Mouse (Mus musculus): ENCODE results near the gene Ubr3. TPM values are rescaled to one million over a fixed set of nuclear protein-coding genes. Genes with fewer than 3 reads are reported as not detected.
A peak's percentile ranks its signal among the peaks of the same experiment; 100 is the strongest.
"Not testable (repeated sequence)": the region's sequence is repeated elsewhere in the genome, so short reads cannot be mapped to it uniquely, and the experiment has no call there.

The Ubr3 gene
- total RNA-seq, 2 experiments from 2014 or later, result 151 to 165 TPM

GRCm38 (mm10) chr2:69907394-69907793 is 10.3 kb downstream of the Ubr3 start:
- DNase-seq, result not testable (repeated sequence)

GRCm38 (mm10) chr2:69912801-69913200 is 15.8 kb downstream of the Ubr3 start:
- DNase-seq, result no peak

GRCm38 (mm10) chr2:69917301-69917700 is 20.3 kb downstream of the Ubr3 start:
- no peak for DNase-seq

GRCm38 (mm10) chr2:69924943-69925342 is 27.9 kb downstream of the Ubr3 start:
- DNase-seq, result no peak

- DNase-seq, result no peak
These were observed 39.3 kb downstream of the Ubr3 start for GRCm38 (mm10) chr2:69936331-69936730.

GRCm38 (mm10) chr2:69939226-69939625 is 42.2 kb downstream of the Ubr3 start:
- no peak for DNase-seq

- no peak for DNase-seq
These were observed 42.6 kb downstream of the Ubr3 start for GRCm38 (mm10) chr2:69939649-69940048.

GRCm38 (mm10) chr2:69941391-69942030 is 44.5 kb downstream of the Ubr3 start:
- DNase-seq, result no peak

- DNase-seq, result no peak
These were observed 55.8 kb downstream of the Ubr3 start for GRCm38 (mm10) chr2:69952849-69953248.

- no peak for DNase-seq
These were observed 58.6 kb downstream of the Ubr3 start for GRCm38 (mm10) chr2:69955635-69956034.

GRCm38 (mm10) chr2:69957622-69958021 is 60.6 kb downstream of the Ubr3 start:
- DNase-seq, result no peak

GRCm38 (mm10) chr2:69974896-69975295 is 77.8 kb downstream of the Ubr3 start:
- no peak for DNase-seq

GRCm38 (mm10) chr2:69989224-69989623 is 92.2 kb downstream of the Ubr3 start:
- no peak for DNase-seq

GRCm38 (mm10) chr2:69990647-69991046 is 93.6 kb downstream of the Ubr3 start:
- no peak for DNase-seq

- peak; percentile 56 for DNase-seq
These were observed 97.2 kb downstream of the Ubr3 start for GRCm38 (mm10) chr2:69994082-69994736.

GRCm38 (mm10) chr2:69994779-69995178 is 97.7 kb downstream of the Ubr3 start:
- DNase-seq, result no peak

GRCm38 (mm10) chr2:69999097-69999770 is 102.2 kb downstream of the Ubr3 start:
- DNase-seq, result no peak

GRCm38 (mm10) chr2:70000316-70000715 is 103.3 kb downstream of the Ubr3 start:
- DNase-seq, result no peak

GRCm38 (mm10) chr2:70006492-70006891 is 109.4 kb downstream of the Ubr3 start:
- DNase-seq, result no peak

GRCm38 (mm10) chr2:70012941-70013340 is 115.9 kb downstream of the Ubr3 start:
- DNase-seq, result no peak

GRCm38 (mm10) chr2:70018236-70018635 is 121.2 kb downstream of the Ubr3 start:
- DNase-seq, result no peak

GRCm38 (mm10) chr2:70024454-70024853 is 127.4 kb downstream of the Ubr3 start:
- no peak for DNase-seq

- no peak for DNase-seq
These were observed 128.7 kb downstream of the Ubr3 start for GRCm38 (mm10) chr2:70025711-70026110.

All from gastrocnemius, postnatal 25 days (tissue).